Mouse (Mus musculus) gastrocnemius, postnatal 14 days (tissue): ENCODE measurements around the gene Ddx41. TPM values are rescaled to one million over a fixed set of nuclear protein-coding genes. Genes with fewer than 3 reads are reported as not detected.
A peak's percentile ranks its signal among the peaks of the same experiment; 100 is the strongest.

Source experiments
- DNase-seq: peaks from one replicate; pipeline ENCODE4 v3.0.0; 2021; ENCODE audit warnings: mixed read lengths
- intact Hi-C: fragments of 180-260 bp; cut with DNase I; formaldehyde crosslinking; loops from one replicate; pipeline ENCODE4 v1.15.1; 2025; ENCODE audit warnings: low total_unique reads
- microRNA-seq, 2 experiments: library from miRNA; unstranded; fragments of <30 nt; microRNA quantifications; one replicate each; pipeline ENCODE4 v1.2.0; 2021
- total RNA-seq, 2 experiments: library from RNA; stranded (reverse); gene quantifications; 2 replicates each; pipeline ENCODE4 v1.2.3; 2021

The Ddx41 gene
- total RNA-seq, 2 experiments from 2014 or later: 8.8 to 9.5 TPM

DNA sequence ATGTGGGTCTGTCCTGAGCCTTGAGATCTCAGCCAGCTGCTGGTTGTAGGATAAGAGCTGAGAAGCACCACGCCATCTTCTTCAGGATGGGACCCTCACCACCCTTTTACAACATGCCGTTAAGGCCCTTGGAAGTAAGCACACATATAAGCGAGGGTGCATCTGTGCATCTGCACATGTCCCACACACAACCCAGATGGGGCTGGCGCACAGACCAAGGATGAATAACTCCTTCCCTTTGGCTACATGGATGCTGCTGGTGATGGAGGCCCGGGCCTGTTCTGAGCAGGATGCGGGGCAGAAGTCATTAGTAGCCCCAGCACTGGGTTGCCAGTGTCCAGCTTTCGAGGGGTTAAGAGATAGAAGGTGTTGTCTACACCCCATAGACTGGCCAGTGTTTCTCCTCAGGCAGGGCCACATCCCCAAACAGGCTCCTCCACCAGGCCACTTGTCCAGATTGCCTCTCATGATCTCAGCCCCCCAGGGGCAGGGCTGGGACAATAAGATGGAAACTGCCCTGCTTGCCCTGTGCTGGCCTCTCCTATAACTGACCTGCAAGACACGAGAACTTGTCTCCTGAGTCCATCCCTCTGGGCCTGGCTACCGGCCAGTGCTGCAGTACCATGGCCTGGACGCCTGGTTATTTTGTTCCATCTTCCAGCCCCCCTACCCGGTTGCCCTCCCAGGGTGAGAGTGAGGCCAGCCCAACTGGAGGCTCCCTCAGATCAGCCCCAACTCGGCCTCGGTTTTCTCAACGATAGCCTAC is 50.2 kb downstream of the Ddx41 start:
- DNase-seq: peak; percentile 69
- intact Hi-C loops: no loop called here

DNA sequence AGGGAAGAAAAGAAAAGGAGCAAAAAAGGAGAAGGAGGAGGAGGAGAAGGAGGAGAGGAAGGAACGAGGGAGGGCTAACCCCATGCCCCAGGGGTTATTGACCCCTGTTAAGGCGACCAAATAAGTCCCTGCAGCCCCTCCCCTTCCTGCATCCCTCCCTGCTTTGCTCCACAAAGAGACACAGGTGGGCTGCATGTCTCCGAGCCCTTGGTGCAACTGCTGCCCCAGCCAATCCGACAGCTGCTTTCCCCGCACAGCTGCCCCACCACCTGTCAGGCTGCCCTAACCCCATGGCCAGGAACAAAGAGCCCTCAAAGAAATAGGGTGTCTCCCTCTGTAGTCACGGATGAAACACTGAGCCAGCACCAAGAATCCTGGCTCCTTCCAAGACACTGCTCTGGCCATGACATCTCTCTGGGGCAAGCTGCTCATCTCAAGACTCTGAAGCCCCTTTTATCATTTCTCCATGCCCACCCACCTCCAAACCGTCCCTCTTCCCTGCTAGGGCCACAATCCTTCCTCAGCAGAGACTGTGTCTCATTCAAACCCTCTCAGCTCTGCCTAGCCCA is 51.9 kb downstream of the Ddx41 start:
- no peak for DNase-seq
- intact Hi-C loops: no loop called here

DNA sequence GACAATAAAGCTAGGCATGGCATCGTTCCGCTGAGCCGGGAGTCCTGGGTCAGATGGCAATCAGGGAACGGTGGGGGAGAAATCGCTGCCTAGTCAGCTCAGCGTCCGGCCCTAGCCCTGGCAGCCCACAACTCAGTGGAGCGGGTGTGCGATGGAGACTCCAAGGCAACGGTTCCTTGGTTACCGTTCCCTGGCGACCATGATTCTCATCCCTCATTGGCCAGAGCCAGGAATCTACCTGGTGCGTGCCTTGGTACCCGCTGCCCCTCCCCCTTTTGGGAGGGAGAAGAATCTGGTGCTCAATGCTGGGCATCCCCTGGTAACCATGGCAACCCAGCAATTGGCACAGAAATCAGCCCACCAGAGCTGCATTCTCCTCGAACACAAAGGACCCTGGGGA is 52.9 kb downstream of the Ddx41 start:
- no peak for DNase-seq
- intact Hi-C loops: no loop called here

DNA sequence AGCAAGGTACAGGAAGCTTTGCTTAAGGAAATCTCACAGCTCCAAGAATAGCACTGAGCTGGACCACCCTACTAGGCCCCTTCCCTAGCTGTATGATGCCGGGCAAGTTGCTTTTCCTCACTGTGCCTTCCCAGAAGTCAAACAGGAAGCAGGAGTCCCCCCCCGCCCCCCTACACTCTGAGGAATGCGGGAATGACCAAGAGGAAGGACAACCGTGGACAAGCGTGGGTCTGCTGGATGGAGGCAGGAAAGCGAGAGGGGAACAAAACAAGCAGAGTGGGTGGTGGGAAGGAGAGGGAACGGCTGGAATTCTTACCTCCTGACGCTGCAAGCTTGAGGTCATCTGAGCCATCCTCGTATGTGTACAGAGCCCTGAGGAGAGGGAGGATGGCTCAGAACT is 53.4 kb downstream of the Ddx41 start:
- no peak for DNase-seq

DNA sequence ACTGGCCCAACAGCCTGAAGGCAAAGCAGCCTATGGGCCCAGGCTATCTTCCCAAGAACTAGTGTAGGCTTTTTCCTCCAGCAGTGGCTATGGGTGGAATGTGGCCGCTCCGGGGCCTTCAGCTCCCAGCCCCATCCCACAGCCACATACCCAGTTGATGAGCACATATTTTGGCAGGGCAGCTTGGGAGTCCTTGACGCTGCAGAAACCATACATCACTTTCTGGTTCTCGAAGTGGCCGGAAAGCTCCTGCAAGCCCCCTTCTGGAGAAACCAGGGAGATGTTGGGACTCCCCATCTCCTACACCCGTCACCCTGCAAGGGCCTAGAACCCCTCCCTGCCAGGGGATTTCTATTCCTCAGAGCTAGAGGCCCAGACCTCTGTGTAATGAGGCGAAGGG is 53.9 kb downstream of the Ddx41 start:
- DNase-seq: no peak
- intact Hi-C loops: no loop called here

More for the DNA sequence above, 53.4 kb downstream of the Ddx41 start:
- intact Hi-C loops: no loop called here

Small RNA genes lying within 50 kb of the gene (microRNA-seq; reads per million reads assigned to microRNA genes)
- 8.3 to 8.5 reads per million in 2 experiments for gene Mir6945

Other genes with a start within 250 kb of the Ddx41 start
- gene Prelid1, start 216.2 kb downstream of the Ddx41 start, total RNA-seq: 10 to 100 TPM; 48.0 to 59.0 TPM
- 10 to 100 TPM; 31.1 to 31.7 TPM for gene Rab24, start 214.7 kb downstream of the Ddx41 start, total RNA-seq
- gene Mxd3, start 206.8 kb downstream of the Ddx41 start, total RNA-seq: 1 to 10 TPM; 3.0 to 3.4 TPM
- gene Lman2, start 173.9 kb downstream of the Ddx41 start, total RNA-seq: 10 to 100 TPM; 32.2 to 34.6 TPM
- gene Rgs14, start 166.9 kb downstream of the Ddx41 start, total RNA-seq: under 1 TPM; 0.22 to 0.29 TPM
- not detected for gene Slc34a1, start 138.5 kb downstream of the Ddx41 start, total RNA-seq
- not detected for gene Pfn3, start 121.4 kb downstream of the Ddx41 start, total RNA-seq
- not detected for gene F12, start 109.9 kb downstream of the Ddx41 start, total RNA-seq
- gene Grk6, start 91.6 kb downstream of the Ddx41 start, total RNA-seq: 10 to 100 TPM; 12.1 to 12.6 TPM
- gene Prr7, start 72.4 kb downstream of the Ddx41 start, total RNA-seq: 1 to 10 TPM; 1.0 to 1.6 TPM
- gene Dbn1, start 48.5 kb downstream of the Ddx41 start, total RNA-seq: 10 to 100 TPM; 31.3 to 37.5 TPM
- 100 to 1,000 TPM; 588 to 612 TPM for gene Pdlim7, start 23.0 kb downstream of the Ddx41 start, total RNA-seq
- gene Dok3, start 7.4 kb downstream of the Ddx41 start, total RNA-seq: 1 to 10 TPM in 1 of 2 experiments, under 1 TPM in 1; 0.82 to 1.6 TPM
- gene Fam193b, start 34.5 kb upstream of the Ddx41 start, total RNA-seq: 10 to 100 TPM; 12.8 to 15.4 TPM
- gene Tmed9, start 37.1 kb upstream of the Ddx41 start, total RNA-seq: 100 to 1,000 TPM; 139 to 149 TPM
- gene B4galt7, start 63.2 kb upstream of the Ddx41 start, total RNA-seq: 1 to 10 TPM; 6.2 to 7.3 TPM
- gene Caml, start 86.3 kb upstream of the Ddx41 start, total RNA-seq: 10 to 100 TPM; 10.1 to 11.1 TPM
- gene Ddx46, start 98.4 kb upstream of the Ddx41 start, total RNA-seq: 10 to 100 TPM; 19.7 to 21.2 TPM
- 10 to 100 TPM; 30.9 to 32.9 TPM for gene B230219D22Rik, start 156.5 kb upstream of the Ddx41 start, total RNA-seq
- 10 to 100 TPM; 27.8 to 27.9 TPM for gene Txndc15, start 178.0 kb upstream of the Ddx41 start, total RNA-seq
- gene Pcbd2, start 190.7 kb upstream of the Ddx41 start, total RNA-seq: 10 to 100 TPM; 23.4 to 24.0 TPM
- under 1 TPM in 1 of 2 experiments, not detected in 1; 0.22 TPM for gene Catsper3, start 247.9 kb upstream of the Ddx41 start, total RNA-seq